Mouse (Mus musculus): ENCODE data around the gene Prrx1.

The Prrx1 gene

DNA sequence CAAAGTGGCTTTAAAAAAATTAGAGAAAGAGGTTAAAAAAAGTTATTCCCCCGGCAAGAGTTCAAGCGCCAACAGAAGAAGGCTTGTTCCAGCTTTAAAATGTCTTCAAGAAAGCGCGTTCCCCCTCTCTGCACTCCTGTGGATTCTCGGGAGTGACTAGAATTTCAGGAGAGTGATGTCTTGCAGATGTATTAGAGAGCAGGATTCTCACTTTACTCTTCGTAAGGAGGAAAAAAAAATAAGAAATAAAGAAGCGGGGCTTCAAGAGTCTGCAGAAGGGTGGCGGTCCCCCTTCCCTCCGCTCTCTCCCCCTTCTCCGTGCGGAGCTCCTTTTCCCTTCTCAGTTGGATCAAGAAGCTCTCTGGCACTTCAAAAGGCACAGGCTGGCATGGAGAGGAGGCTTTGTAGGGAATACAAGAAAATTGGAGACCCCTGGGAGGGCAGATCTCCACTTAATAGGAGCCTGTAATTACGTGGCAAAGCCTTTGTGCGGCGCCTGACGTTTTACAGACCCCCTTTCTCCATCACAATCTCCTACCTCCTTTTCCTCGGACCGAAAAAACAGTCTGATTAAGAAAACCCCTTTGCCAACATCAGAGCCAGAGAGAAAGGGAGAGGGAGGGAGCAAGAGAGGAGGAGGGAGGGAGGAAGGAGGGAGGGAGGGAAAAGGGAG lies at the start of gene Prrx1:
TSS of gene Prrx1 (minus strand) at position 610 of the 673 bp plus-strand sequence.
- DNase-seq (ENCODE audit: low read depth) = peak; percentile 92

DNA sequence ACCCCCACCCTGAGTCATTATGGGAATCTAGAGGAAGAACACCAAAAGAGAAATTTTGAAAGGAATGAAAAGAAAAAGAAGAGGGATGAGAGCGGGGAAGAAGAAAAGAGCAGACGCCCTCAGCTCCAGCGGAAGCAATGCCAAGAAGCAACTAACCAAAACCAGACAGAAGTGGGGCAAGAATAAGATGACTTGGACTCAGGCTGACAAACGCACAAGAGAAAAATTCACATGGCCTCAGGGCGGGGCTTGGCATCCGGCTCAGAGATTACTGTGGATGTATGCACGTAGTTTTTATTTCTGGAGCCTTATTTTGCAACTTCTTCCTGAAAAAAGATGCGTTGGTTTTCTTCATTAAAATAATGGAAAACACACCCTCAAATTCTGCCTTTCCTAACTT lies 48.7 kb upstream of the Prrx1 start:
- DNase-seq (ENCODE audit: low read depth) = peak; percentile 99

- peak; percentile 86 for DNase-seq (ENCODE audit: low read depth)
These were observed 47.9 kb upstream of the Prrx1 start for GRCm38 (mm10) chr1:163361376-163361775.

GRCm38 (mm10) chr1:163360796-163361195 lies 47.3 kb upstream of the Prrx1 start:
- DNase-seq (ENCODE audit: low read depth) = peak; percentile 66

GRCm38 (mm10) chr1:163359521-163359920 lies 46.0 kb upstream of the Prrx1 start:
- peak; percentile 70 for DNase-seq (ENCODE audit: low read depth)

- peak; percentile 70 for DNase-seq (ENCODE audit: low read depth)
These were observed 44.7 kb upstream of the Prrx1 start for GRCm38 (mm10) chr1:163358165-163358564.

DNA sequence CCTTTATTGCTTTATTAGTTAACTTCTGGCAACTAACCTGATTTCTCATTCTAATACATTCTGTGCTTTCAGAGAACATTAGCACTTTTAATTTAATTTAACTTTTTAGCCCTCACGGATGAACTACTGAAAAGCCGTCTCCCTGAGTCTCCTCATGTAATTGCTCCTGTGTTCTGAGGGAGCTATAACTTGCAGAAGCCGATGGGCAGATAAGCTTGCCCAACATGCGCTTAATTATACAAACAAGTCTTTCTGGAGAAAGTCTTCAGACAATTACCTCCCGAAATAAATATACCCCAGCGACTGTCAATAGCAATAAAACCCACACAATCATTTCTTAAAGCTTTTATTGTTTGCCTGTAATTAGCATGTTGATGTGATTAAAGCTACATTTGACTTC lies 44.2 kb upstream of the Prrx1 start:
- DNase-seq (ENCODE audit: low read depth) = no peak

DNA sequence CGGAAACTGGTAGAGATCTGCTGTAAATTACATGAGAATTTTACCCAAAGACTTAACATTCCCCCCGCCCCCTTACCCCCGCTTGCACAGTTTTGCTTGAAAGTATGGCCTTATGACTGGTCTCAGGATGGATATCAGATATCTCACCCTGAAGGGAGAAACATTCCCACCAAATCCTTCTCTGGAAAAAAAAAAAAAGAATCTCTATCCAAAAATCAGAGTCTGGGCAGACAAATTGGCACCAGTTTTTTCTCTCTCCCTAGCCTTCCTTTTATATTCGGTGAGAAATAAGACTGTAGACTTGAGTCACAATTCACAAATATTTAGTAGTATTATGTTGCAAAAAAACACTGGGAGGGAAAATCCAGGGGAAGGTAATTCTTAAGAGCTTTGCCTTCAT lies 42.7 kb upstream of the Prrx1 start:
- DNase-seq (ENCODE audit: low read depth) = peak; percentile 60

- peak; percentile 58 for DNase-seq (ENCODE audit: low read depth)
These were observed 42.2 kb upstream of the Prrx1 start for GRCm38 (mm10) chr1:163355626-163356156.

DNA sequence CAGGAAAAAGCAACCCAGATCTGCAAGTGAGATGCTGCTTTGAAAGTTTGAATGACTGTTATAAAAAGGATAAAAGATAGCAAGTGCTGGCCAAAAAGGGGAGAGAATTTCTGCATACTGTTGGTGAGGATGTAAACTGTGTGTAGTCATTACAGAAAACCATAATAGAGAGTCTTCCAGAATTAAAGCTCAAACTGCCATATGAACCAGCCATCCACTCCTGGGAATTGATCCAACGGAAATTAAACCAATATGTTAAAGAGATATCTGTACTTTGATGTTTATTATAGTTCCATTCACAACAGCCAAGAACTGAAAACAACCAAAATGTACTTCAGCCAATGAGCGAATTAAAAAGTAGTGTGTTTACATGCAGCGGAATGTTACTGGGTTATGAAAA lies 37.5 kb upstream of the Prrx1 start:
- DNase-seq (ENCODE audit: low read depth) = peak; percentile 46

DNA sequence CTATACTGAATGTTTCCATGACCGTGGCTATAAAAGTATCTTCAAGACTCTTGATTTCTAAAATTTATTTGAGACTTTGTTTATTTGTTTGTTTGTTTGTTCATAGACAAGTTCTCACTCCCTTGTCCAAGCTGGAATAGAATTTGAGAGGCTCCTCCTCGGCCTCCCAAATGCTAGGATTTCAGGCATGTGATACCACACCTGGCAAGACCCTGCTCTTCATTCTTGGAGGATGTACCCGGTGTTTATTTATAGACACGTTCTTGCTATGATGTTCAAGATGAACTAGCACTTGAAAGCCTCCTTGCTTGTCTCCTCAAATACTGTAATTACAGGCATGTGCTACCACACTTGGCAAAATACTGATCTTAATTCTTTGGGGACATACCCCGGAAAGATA lies 32.0 kb upstream of the Prrx1 start:
- DNase-seq (ENCODE audit: low read depth) = no peak

GRCm38 (mm10) chr1:163344931-163345330 lies 31.4 kb upstream of the Prrx1 start:
- peak; percentile 47 for DNase-seq (ENCODE audit: low read depth)

- no peak for DNase-seq (ENCODE audit: low read depth)
These were observed 25.7 kb upstream of the Prrx1 start for GRCm38 (mm10) chr1:163339219-163339561.

DNA sequence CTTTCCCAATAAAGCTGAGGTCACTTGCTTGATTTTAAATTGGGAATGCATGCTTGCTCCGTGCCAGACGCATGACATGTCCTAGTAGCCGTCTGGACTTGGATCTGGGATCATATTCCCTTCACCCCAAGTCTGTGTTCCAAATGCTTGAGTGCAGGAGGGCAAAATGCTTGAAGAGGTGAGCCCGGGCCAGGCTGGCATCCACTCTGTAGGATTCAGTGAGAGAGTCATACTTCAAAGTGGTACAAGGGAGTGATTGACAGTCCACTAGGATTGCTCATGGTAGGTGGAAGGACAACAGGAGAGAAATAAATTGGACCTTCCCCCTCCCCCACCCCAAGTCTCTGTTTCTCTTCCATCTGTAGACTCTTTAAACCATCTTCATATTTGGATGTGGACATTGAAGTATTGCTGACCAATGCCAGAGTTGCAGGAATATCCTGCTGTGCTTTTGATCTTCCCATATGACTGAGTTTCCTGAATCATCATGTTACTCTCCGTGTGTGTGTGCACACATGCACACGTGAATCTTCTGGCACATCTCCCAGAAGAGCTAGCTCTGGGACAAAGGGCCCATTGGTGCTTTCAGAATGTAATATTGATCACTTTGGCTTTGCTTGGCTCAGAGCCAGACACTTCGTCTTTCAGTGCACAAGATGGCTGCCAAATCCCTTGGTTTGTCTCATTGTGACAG lies 25.2 kb upstream of the Prrx1 start:
- DNase-seq (ENCODE audit: low read depth) = peak; percentile 88

DNA sequence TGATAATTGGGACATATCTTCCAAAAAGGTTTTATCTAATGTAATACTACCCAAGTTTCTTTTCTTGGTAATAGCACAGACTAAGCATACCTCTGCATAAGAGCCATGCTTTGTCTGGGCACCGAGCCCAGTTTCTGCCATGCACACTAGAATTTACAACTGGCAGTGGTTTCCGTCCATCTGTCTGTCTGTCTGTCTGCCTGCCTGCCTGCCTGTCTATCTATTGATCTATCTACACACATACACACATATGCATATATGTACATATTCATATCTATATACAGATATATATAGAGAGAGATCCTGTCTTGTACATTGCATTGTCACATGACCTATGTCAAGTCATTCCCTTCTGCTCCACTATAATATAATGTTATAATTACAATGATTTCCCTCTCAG lies 24.3 kb upstream of the Prrx1 start:
- peak; percentile 84 for DNase-seq (ENCODE audit: low read depth)

GRCm38 (mm10) chr1:163327279-163327678 lies 13.8 kb upstream of the Prrx1 start:
- DNase-seq (ENCODE audit: low read depth) = no peak

DNA sequence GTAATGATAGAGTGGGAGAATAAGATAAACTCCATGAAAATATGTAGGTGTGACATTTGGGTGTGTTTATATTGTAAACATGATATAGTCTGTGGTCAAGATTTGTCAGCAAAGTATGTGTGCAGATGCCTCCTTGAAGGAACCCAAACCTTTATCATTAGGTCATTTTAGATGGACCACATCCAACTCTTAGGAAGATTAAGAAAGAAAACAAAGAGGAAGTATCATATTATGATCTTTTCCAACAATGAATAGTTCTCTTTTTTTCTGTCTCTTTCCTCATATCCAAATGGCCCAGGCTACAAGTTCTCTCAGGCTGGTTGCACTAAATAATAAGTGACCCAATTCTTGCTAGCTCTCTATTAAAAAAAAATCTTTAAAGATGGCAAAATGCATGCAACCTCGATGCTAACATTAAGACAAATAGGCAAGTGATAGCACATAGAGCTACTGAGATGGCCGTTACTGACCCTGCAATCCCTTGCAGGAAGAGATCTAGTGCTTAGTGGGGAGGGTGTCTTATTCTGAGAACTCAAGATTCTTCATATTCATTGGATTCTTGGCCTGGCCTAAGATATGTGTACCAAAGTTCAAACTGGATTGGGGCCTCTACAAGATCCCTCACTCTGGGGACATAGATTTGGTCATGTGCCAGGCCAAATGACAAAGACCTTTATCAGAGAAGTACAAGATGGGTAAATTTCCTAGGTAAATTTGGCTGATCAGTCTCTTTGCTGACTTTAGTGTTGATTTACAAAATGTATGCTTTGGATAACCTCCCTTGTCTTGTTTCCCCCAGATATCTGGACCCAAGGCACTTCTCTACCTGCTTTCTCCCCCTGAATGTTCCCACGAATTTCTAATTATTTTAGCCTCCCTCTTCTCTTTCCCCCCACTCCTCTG lies 6.4 kb upstream of the Prrx1 start:
- peak; percentile 38 for DNase-seq (ENCODE audit: low read depth)

GRCm38 (mm10) chr1:163316920-163317319 lies 3.4 kb upstream of the Prrx1 start:
- DNase-seq (ENCODE audit: low read depth) = peak; percentile 30

- DNase-seq (ENCODE audit: low read depth) = peak; percentile 87
These were observed 1.4 kb upstream of the Prrx1 start for GRCm38 (mm10) chr1:163314829-163315301.

- peak; percentile 75 for DNase-seq (ENCODE audit: low read depth)
These were observed 613 bp upstream of the Prrx1 start for GRCm38 (mm10) chr1:163313921-163314725.

All from NIH3T3 (cell line).